Mouse (Mus musculus) right cerebral cortex, postnatal 4 days (tissue): ENCODE data around the gene Slc24a4.

Source experiments
- DNase-seq: peaks from one replicate; pipeline ENCODE4 v3.0.0-alpha.2; 2022

Gene Slc24a4

GRCm38 (mm10) chr12:102128081-102128790 lies at the start of gene Slc24a4:
Gene Slc24a4 (plus strand): TSS chr12:102128733.
- DNase-seq = peak; percentile 21

GRCm38 (mm10) chr12:102082648-102083425 lies 45.7 kb upstream of the Slc24a4 start:
- DNase-seq = no peak

GRCm38 (mm10) chr12:102090535-102090934 lies 38.0 kb upstream of the Slc24a4 start:
- DNase-seq = no peak

GRCm38 (mm10) chr12:102092342-102093094 lies 36.0 kb upstream of the Slc24a4 start:
- no peak for DNase-seq

GRCm38 (mm10) chr12:102105990-102106389 lies 22.5 kb upstream of the Slc24a4 start:
- no peak for DNase-seq

- DNase-seq = no peak
These were observed 19.7 kb upstream of the Slc24a4 start for GRCm38 (mm10) chr12:102108851-102109250.

- DNase-seq = peak; percentile 16
These were observed 16.0 kb upstream of the Slc24a4 start for GRCm38 (mm10) chr12:102112491-102112890.

GRCm38 (mm10) chr12:102112901-102113300 lies 15.6 kb upstream of the Slc24a4 start:
- no peak for DNase-seq

GRCm38 (mm10) chr12:102113391-102113790 lies 15.1 kb upstream of the Slc24a4 start:
- no peak for DNase-seq

- no peak for DNase-seq
These were observed 12.0 kb upstream of the Slc24a4 start for GRCm38 (mm10) chr12:102116580-102116979.

- no peak for DNase-seq
These were observed 10.5 kb upstream of the Slc24a4 start for GRCm38 (mm10) chr12:102118014-102118413.

- no peak for DNase-seq
These were observed 932 bp upstream of the Slc24a4 start for GRCm38 (mm10) chr12:102127601-102128000.

- peak; percentile 63 for DNase-seq
These were observed 416 bp downstream of the Slc24a4 start for GRCm38 (mm10) chr12:102128791-102129507.

- DNase-seq = peak; percentile 12
These were observed 1.0 kb downstream of the Slc24a4 start for GRCm38 (mm10) chr12:102129508-102130030.

- no peak for DNase-seq
These were observed 11.2 kb downstream of the Slc24a4 start for GRCm38 (mm10) chr12:102139710-102140109.

- no peak for DNase-seq
These were observed 12.8 kb downstream of the Slc24a4 start for GRCm38 (mm10) chr12:102141330-102141729.

- no peak for DNase-seq
These were observed 19.1 kb downstream of the Slc24a4 start for GRCm38 (mm10) chr12:102147678-102148077.

- DNase-seq = no peak
These were observed 20.2 kb downstream of the Slc24a4 start for GRCm38 (mm10) chr12:102148746-102149145.

- no peak for DNase-seq
These were observed 22.7 kb downstream of the Slc24a4 start for GRCm38 (mm10) chr12:102151185-102151584.

GRCm38 (mm10) chr12:102153796-102154195 lies 25.3 kb downstream of the Slc24a4 start:
- DNase-seq = no peak

- no peak for DNase-seq
These were observed 26.3 kb downstream of the Slc24a4 start for GRCm38 (mm10) chr12:102154815-102155214.

- DNase-seq = no peak
These were observed 36.1 kb downstream of the Slc24a4 start for GRCm38 (mm10) chr12:102164632-102165031.
